Mouse (Mus musculus) liver, postnatal 0 days (tissue): ENCODE data around the gene 1700011L22Rik.

Experiments used
- CTCF ChIP-seq: sonication (generic); IDR thresholded peaks from 2 replicates; pipeline ENCODE4 v1.5.1; 2016; ENCODE audit warnings: antibody characterized with exemption, low read depth
- EP300 ChIP-seq: IDR thresholded peaks from 2 replicates; pipeline ENCODE4 v1.6.1; 2016; ENCODE audit warnings: antibody characterized with exemption, low read depth, mild to moderate bottlenecking

DNA sequence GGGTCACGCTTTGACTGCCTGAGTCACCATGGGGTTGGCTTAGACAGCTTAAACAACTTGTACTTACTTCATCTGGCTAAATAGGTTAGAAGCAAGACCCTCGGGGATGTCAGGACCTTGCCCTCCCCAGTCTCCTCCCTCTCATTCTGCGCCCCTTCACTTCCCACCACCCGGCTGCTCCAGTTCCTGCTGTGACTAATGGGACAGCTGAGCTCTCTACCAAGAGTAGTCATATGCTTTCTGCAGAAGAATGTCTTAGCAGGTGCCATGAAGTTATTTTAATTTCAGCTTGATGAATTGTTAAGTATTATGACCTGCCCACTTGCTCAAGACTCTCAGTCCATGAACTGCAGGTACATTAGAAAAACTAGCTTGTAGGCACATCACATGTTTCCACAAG, 51.9 kb downstream of the 1700011L22Rik start:
- TF ChIP-seq CTCF (no peak), EP300 (no peak)
